Mouse (Mus musculus) cerebellum, adult 2 months (tissue): ENCODE results near the gene Prkcz. TPM values are rescaled to one million over a fixed set of nuclear protein-coding genes. Genes with fewer than 3 reads are reported as not detected.
"Not testable (repeated sequence)": the region's sequence is repeated elsewhere in the genome, so short reads cannot be mapped to it uniquely, and the experiment has no call there.

ENCODE experiments used
- DNase-seq, 2 experiments: peaks; one replicate each; pipeline ENCODE4 v3.0.0; 2021
- H3K27ac ChIP-seq: fragments of 200-500 bp; 2 replicates; pipeline ENCODE4 v1.5.1; 2012; ENCODE audit warnings: low read length, control low read depth, inconsistent platforms; ENCODE audit not compliant: insufficient read depth
- H3K27me3 ChIP-seq: fragments of 200-500 bp; 2 replicates; pipeline ENCODE4 v1.6.1; 2012; ENCODE audit warnings: inconsistent platforms, mild to moderate bottlenecking, low read length, moderate library complexity; ENCODE audit not compliant: control insufficient read depth, insufficient read depth
- H3K4me1 ChIP-seq: fragments of 200-500 bp; 2 replicates; pipeline ENCODE4 v1.6.1; 2011; ENCODE audit warnings: low read length; ENCODE audit not compliant: control insufficient read depth, insufficient read depth
- H3K4me3 ChIP-seq: fragments of 200-500 bp; replicated peaks from 2 replicates; pipeline ENCODE3; 2011; ENCODE audit warnings: mild to moderate bottlenecking, low read depth, low read length, control low read depth; ENCODE audit not compliant: insufficient read depth
- CTCF ChIP-seq: fragments of 200-500 bp; IDR thresholded peaks from 2 replicates; pipeline ENCODE4 v1.5.1; 2011; ENCODE audit warnings: low read depth, mild to moderate bottlenecking, control low read depth, low read length, moderate library complexity, borderline replicate concordance; ENCODE audit not compliant: insufficient read depth
- POLR2A ChIP-seq: fragments of 200-500 bp; IDR thresholded peaks from 2 replicates; pipeline ENCODE4 v1.6.1; 2011; ENCODE audit warnings: low read length, control low read depth, borderline replicate concordance; ENCODE audit not compliant: insufficient read depth
- WGBS: fragments of 180-500 bp; shearing (Covaris S2); methylation state at CpG from one replicate; pipeline ENCODE4 v1.1.7; 2018; 5-methylcytosine and 5-hydroxymethylcytosine counted together
- polyA plus RNA-seq: library from polyadenylated mRNA; depleted of rRNA; stranded (reverse); fragments of >200 nt; gene quantifications from 2 replicates; pipeline ENCODE4 v1.2.3, GENCODE M21; 2012

Gene Prkcz
- polyA plus RNA-seq, 1 experiment = 253 TPM

GRCm38 (mm10) chr4:155344299-155344600 is 16.9 kb downstream of the Prkcz start:
- TF ChIP-seq CTCF (no peak), POLR2A (no peak)
- Histone ChIP-seq H3K27ac (peak overlapping the region; percentile 95), H3K27me3 (no peaks in the 10 kb centered on the region), H3K4me3 (peak overlapping the region; percentile 91), H3K4me1 (peaks cover 13% of the 10 kb centered on the region)
- 7% methylated on average over 3 of the region's 3 CpGs for WGBS
- peak in 1 of 2 experiments; percentile 64 for DNase-seq

GRCm38 (mm10) chr4:155343415-155344298 is 17.5 kb downstream of the Prkcz start:
- no peak for TF ChIP-seq CTCF
- TF ChIP-seq POLR2A = peak; percentile 24; the same call in 1 of the 2 replicates
- Histone ChIP-seq H3K27ac (peak overlapping the region; percentile 95), H3K4me1 (peaks cover 16% of the 10 kb centered on the region), H3K27me3 (no peaks in the 10 kb centered on the region), H3K4me3 (peak overlapping the region; percentile 91)
- DNase-seq = peak; percentile 68 to 76
- 8% methylated on average over 14 of the region's 14 CpGs for WGBS

- no peaks in the 10 kb centered on the region for H3K27me3 ChIP-seq
- 24% methylated on average over 12 of the region's 12 CpGs for WGBS
- peaks cover 45% of the 10 kb centered on the region for H3K4me1 ChIP-seq
- H3K4me3 ChIP-seq = peak overlapping the region; percentile 11
- peak overlapping the region; percentile 62 for H3K27ac ChIP-seq
- TF ChIP-seq POLR2A = no peak
- no peak; the same call in 1 of the 2 replicates for TF ChIP-seq CTCF
- DNase-seq = peak in 1 of 2 experiments; percentile 65
Measured at GRCm38 (mm10) chr4:155336284-155337050, 24.7 kb downstream of the Prkcz start.

DNA sequence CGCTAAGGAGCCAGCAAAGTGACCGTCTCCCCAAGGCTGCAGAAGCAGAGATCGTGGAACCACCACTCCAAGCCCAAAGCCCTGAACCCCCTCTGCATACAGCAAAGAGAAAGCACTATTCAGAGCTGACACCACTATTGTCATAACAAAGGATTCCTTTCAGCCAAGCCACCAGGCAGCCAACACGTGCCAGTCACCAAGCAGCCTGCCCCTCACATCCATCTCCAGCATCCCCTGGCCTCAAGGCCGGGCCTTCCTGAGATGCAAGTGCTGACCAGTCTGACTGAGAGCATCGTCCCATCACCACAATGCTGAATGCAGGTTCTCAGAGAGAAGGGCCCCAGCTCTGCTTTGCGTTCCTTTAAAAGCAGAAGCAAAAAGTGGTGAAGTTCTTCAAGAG is 28.9 kb downstream of the Prkcz start:
- 39% methylated on average over 7 of the region's 7 CpGs for WGBS
- no peak for DNase-seq
- no peaks in the 10 kb centered on the region for H3K27me3 ChIP-seq
- H3K27ac ChIP-seq = peak overlapping the region; percentile 4; the same call in 1 of the 2 replicates
- peaks cover 45% of the 10 kb centered on the region for H3K4me1 ChIP-seq
- TF ChIP-seq POLR2A (no peak), CTCF (no peak)
- no peak overlapping the region for H3K4me3 ChIP-seq

- not testable (repeated sequence) for DNase-seq, H3K27ac ChIP-seq, H3K4me3 ChIP-seq, H3K27me3 ChIP-seq
- WGBS = 70% methylated on average over 11 of the region's 11 CpGs
- peaks cover 45% of the 10 kb centered on the region for H3K4me1 ChIP-seq
Measured at GRCm38 (mm10) chr4:155328385-155328784, 32.8 kb downstream of the Prkcz start.

- 66% methylated on average over 5 of the region's 5 CpGs for WGBS
- no peak overlapping the region for H3K4me3 ChIP-seq
- H3K27ac ChIP-seq = no peak overlapping the region
- TF ChIP-seq CTCF (no peak), POLR2A (no peak)
- DNase-seq = no peak
- H3K4me1 ChIP-seq = peaks cover 53% of the 10 kb centered on the region
- no peaks in the 10 kb centered on the region for H3K27me3 ChIP-seq
Measured at GRCm38 (mm10) chr4:155325773-155326172, 35.4 kb downstream of the Prkcz start.

GRCm38 (mm10) chr4:155324511-155324910 is 36.6 kb downstream of the Prkcz start:
- 0 out of 2 replicates have a peak overlapping the region, but pooled peaks have one; percentile 4 for H3K27ac ChIP-seq

More at GRCm38 (mm10) chr4:155324511-155324910, 36.6 kb downstream of the Prkcz start:
- Histone ChIP-seq H3K4me3 (no peak overlapping the region), H3K27me3 (no peaks in the 10 kb centered on the region), H3K4me1 (peaks cover 52% of the 10 kb centered on the region)
- 53% methylated on average over 8 of the region's 8 CpGs for WGBS
- no peak for DNase-seq
- TF ChIP-seq POLR2A = no peak
- no peak for TF ChIP-seq CTCF
